Comparison of ENCODE assay signal across 8 mouse cellular contexts in the genomic region with DNA sequence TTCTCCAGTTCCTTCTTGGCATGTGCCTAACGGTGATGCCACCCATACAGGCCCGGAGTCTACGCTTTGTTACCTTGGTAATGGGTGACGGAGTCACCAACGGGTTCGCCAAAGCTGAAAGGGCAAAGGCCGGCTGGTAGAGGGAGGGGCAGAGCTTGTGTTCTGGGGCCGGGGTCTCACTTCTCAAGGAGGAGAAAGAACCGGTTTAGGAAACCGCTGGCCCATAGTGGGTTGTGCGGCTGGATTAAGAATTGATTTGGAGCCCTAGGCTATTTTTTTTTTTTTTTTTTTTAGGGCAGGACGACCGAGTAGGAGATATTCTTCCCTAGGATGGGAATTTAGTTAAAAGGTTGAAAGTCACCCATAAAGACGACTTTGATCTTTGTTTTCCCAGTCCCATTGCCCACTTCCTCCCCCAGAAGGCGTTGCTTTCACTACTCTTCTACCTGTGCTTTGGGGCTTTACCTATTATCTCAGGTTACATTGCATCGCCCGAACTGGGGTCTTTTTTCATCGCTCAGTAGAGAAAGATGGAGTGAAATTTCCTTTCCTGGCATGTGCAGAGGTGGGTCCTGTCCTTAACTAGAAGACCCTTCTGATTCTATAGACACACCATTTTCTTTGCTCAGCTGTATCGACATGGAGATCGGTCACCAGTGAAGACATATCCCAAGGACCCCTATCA. TPM values are rescaled to one million over a fixed set of nuclear protein-coding genes. Genes with fewer than 3 reads are reported as not detected.
DNase-seq lines count a peak whose midpoint lies in the region; ATAC-seq and TF ChIP-seq lines count a peak whose summit lies in the region.

No protein-coding gene starts in this region.

- H3K9ac ChIP-seq in embryonic facial prominence, embryonic 11.5 days (replicated peaks; ENCODE audit: low read length): peak overlapping the region; percentile 79

- no peaks in the 10 kb centered on the region for H3K79me2 ChIP-seq in myocyte (ENCODE audit: control insufficient read depth, insufficient read depth)

- no peaks in the 10 kb centered on the region for H3K9me3 ChIP-seq in embryonic facial prominence, embryonic 11.5 days (replicated peaks; ENCODE audit: control insufficient read depth, low read length)

- H3K4me1 ChIP-seq in embryonic facial prominence, embryonic 11.5 days (ENCODE audit: control insufficient read depth, insufficient read depth, low read length): no peaks in the 10 kb centered on the region

- ATAC-seq in embryonic facial prominence, embryonic 11.5 days (replicated peaks; ENCODE audit: insufficient number of reproducible peaks, low FRiP score, low TSS enrichment, low read depth): peak; percentile 77; the same call in 1 of the 2 replicates

- WGBS in embryonic facial prominence, embryonic 11.5 days: 11% methylated on average over 20 of the region's 20 CpGs

- TF ChIP-seq POLR2A in myocyte (IDR thresholded peaks at IDR 0.05; ENCODE audit: insufficient read length, low read depth): no peak

- peak overlapping the region; percentile 83 for H3K4me3 ChIP-seq in layer of hippocampus, adult 2 months
- peak overlapping the region; percentile 69 for H3K4me3 ChIP-seq in embryonic facial prominence, embryonic 11.5 days (ENCODE audit: low read depth, low read length)
- H3K4me3 ChIP-seq in myocyte: peak overlapping the region; percentile 77

- intact Hi-C loops in left cerebral cortex, postnatal 25 days (cut with DNase I): loop anchor here (1.0 to 2.0 kb wide), 2 partner anchors 21 to 34 kb away; a partner anchor contains a TSS

- no peaks in the 10 kb centered on the region for H3K27me3 ChIP-seq in embryonic facial prominence, embryonic 11.5 days (ENCODE audit: control insufficient read depth, insufficient read depth, low read length)
- H3K27me3 ChIP-seq in myocyte (ENCODE audit: control insufficient read depth, insufficient read depth, insufficient read length): no peaks in the 10 kb centered on the region

- peak overlapping the region; percentile 94 for H3K27ac ChIP-seq in layer of hippocampus, adult 2 months
- peak overlapping the region; percentile 74 for H3K27ac ChIP-seq in embryonic facial prominence, embryonic 11.5 days (replicated peaks; ENCODE audit: low read depth, low read length)

- TF ChIP-seq CTCF in layer of hippocampus, adult 2 months (conservative IDR thresholded peaks at IDR 0.05): no peak

- H3K36me3 ChIP-seq in embryonic facial prominence, embryonic 11.5 days (replicated peaks; ENCODE audit: control insufficient read depth, insufficient read depth, low read depth, low read length): peaks cover 4% of the 10 kb centered on the region
- H3K36me3 ChIP-seq in myocyte (ENCODE audit: control insufficient read depth, insufficient read depth): peaks cover 6% of the 10 kb centered on the region

- H3K4me2 ChIP-seq in embryonic facial prominence, embryonic 11.5 days (ENCODE audit: low read depth, low read length): peak overlapping the region; percentile 57
- peak overlapping the region; percentile 83 for H3K4me2 ChIP-seq in myocyte (ENCODE audit: low read depth)

- peak overlapping the region; percentile 33 for H3ac ChIP-seq in myocyte (ENCODE audit: control insufficient read depth, insufficient read length)

- DNase-seq in layer of hippocampus, adult 2 months (ENCODE audit: low spot score in 2 of 2): no peak
- DNase-seq in layer of hippocampus, adult 9-11 months: no peak
- no peak for DNase-seq in embryonic facial prominence, embryonic 11.5 days (ENCODE audit: low spot score)
- DNase-seq in induced T-regulatory cell, adult 2 months (ENCODE audit: low read depth): peak; percentile 27
- DNase-seq in left cerebral cortex, postnatal 25 days (ENCODE audit: low spot score in 2 of 2): no peak
- DNase-seq in cerebellum, adult 9-11 months: no peak
- DNase-seq in cerebellum, postnatal 14 days: no peak

TF ChIP-seq in myocyte, 11 proteins besides CTCF, POLR2A, EP300 and RAD21:
- TF ChIP-seq REST (IDR thresholded peaks at IDR 0.05; ENCODE audit: insufficient read depth, insufficient read length) (no peak), POLR2AphosphoS2 (IDR thresholded peaks at IDR 0.05; ENCODE audit: insufficient read length, low read depth) (no peak), E2F4 (IDR thresholded peaks at IDR 0.05; ENCODE audit: insufficient read depth) (no peak), SRF (IDR thresholded peaks at IDR 0.05; ENCODE audit: control insufficient read depth, insufficient read length, low read depth) (no peak), MYOG (IDR thresholded peaks at IDR 0.05; ENCODE audit: control insufficient read depth in 1 of 3, insufficient read depth in 1 of 3, insufficient read length in 2 of 3, low read depth in 2 of 3) (no peak), USF1 (IDR thresholded peaks at IDR 0.05; ENCODE audit: low read depth) (no peak), CEBPB (IDR thresholded peaks at IDR 0.05; ENCODE audit: insufficient read depth, poor library complexity, severe bottlenecking) (no peak), TCF3 (IDR thresholded peaks at IDR 0.05; ENCODE audit: insufficient read length, low read depth) (no peak), MYOD1 (IDR thresholded peaks at IDR 0.05; ENCODE audit: control insufficient read depth in 1 of 3, insufficient read length in 2 of 3, low read depth in 2 of 3) (no peak)

RNA-seq across cellular contexts. Expression of a gene that starts 0.4 kb away (rescaled TPM):
- total RNA-seq in layer of hippocampus, adult 2 months (2021): 10 to 100 TPM; 50.5 to 57.5 TPM
- polyA plus RNA-seq in embryonic facial prominence, embryonic 11.5 days (2014; fragmentation: Nextera tagmentation; extraction: Ambion mirVana): 31.1 and 37.2 TPM in 2 replicates
- polyA plus RNA-seq in myocyte (2012; fragmentation: generic; extraction: Trizol): 16.9 TPM
- 10 to 100 TPM; 49.7 to 51.4 TPM for total RNA-seq in left cerebral cortex, postnatal 25 days (2021)

RNA-seq across cellular contexts. Expression of a gene that starts 0.5 kb away (rescaled TPM):
- 1 to 10 TPM; 4.5 to 5.9 TPM for total RNA-seq in layer of hippocampus, adult 2 months (2021)
- 0.91 and 0.95 TPM in 2 replicates for polyA plus RNA-seq in embryonic facial prominence, embryonic 11.5 days (2014; fragmentation: Nextera tagmentation; extraction: Ambion mirVana)
- 0.53 TPM for polyA plus RNA-seq in myocyte (2012; fragmentation: generic; extraction: Trizol)
- 1 to 10 TPM; 2.7 to 5.7 TPM for total RNA-seq in left cerebral cortex, postnatal 25 days (2021)

RNA-seq across cellular contexts. Expression of a gene that starts 19.5 kb away (rescaled TPM):
- 100 to 1,000 TPM; 250 to 258 TPM for total RNA-seq in layer of hippocampus, adult 2 months (2021)
- 7.9 and 8.0 TPM in 2 replicates for polyA plus RNA-seq in embryonic facial prominence, embryonic 11.5 days (2014; fragmentation: Nextera tagmentation; extraction: Ambion mirVana)
- 10.2 TPM for polyA plus RNA-seq in myocyte (2012; fragmentation: generic; extraction: Trizol)
- 100 to 1,000 TPM; 232 to 233 TPM for total RNA-seq in left cerebral cortex, postnatal 25 days (2021)

RNA-seq across cellular contexts. Expression of a gene that starts 33.7 kb away (rescaled TPM):
- 10 to 100 TPM; 12.9 to 13.1 TPM for total RNA-seq in layer of hippocampus, adult 2 months (2021)
- polyA plus RNA-seq in embryonic facial prominence, embryonic 11.5 days (2014; fragmentation: Nextera tagmentation; extraction: Ambion mirVana): 11.4 and 12.6 TPM in 2 replicates
- 2.0 TPM for polyA plus RNA-seq in myocyte (2012; fragmentation: generic; extraction: Trizol)
- total RNA-seq in left cerebral cortex, postnatal 25 days (2021): 10 to 100 TPM; 10.6 to 11.9 TPM

RNA-seq across cellular contexts. Expression of a gene that starts 52.6 kb away (rescaled TPM):
- 10 to 100 TPM; 25.6 to 27.6 TPM for total RNA-seq in layer of hippocampus, adult 2 months (2021)
- polyA plus RNA-seq in embryonic facial prominence, embryonic 11.5 days (2014; fragmentation: Nextera tagmentation; extraction: Ambion mirVana): 20.1 and 23.0 TPM in 2 replicates
- 141 TPM for polyA plus RNA-seq in myocyte (2012; fragmentation: generic; extraction: Trizol)
- total RNA-seq in left cerebral cortex, postnatal 25 days (2021): 10 to 100 TPM; 33.6 to 40.5 TPM
